Mouse (Mus musculus) liver, adult 2 months (tissue): ENCODE measurements around the gene Snap47. TPM values are rescaled to one million over a fixed set of nuclear protein-coding genes. Genes with fewer than 3 reads are reported as not detected.

ENCODE experiments used
- DNase-seq: peaks from one replicate; pipeline ENCODE4 v3.0.0-alpha.2; 2011; ENCODE audit warnings: low read depth, low spot score; ENCODE audit errors: extremely low read depth
- H3K27ac ChIP-seq: fragments of 200-500 bp; replicated peaks from 2 replicates; pipeline ENCODE4 v1.5.1; 2012; ENCODE audit warnings: low read depth, mild to moderate bottlenecking, control low read depth, inconsistent platforms, low read length; ENCODE audit not compliant: insufficient read depth
- H3K27me3 ChIP-seq: fragments of 200-500 bp; 2 replicates; pipeline ENCODE4 v1.6.1; 2012; ENCODE audit warnings: mild to moderate bottlenecking, moderate library complexity, low read length, inconsistent platforms; ENCODE audit not compliant: control insufficient read depth, insufficient read depth
- H3K36me3 ChIP-seq: fragments of 200-500 bp; 2 replicates; pipeline ENCODE4 v1.6.1; 2012; ENCODE audit warnings: low read length, inconsistent platforms; ENCODE audit not compliant: control insufficient read depth, insufficient read depth
- H3K4me1 ChIP-seq: fragments of 200-500 bp; 2 replicates; pipeline ENCODE4 v1.6.1; 2011; ENCODE audit warnings: low read length; ENCODE audit not compliant: control insufficient read depth, insufficient read depth
- H3K4me3 ChIP-seq: fragments of 200-500 bp; 2 replicates; pipeline ENCODE4 v1.5.1; 2011; ENCODE audit warnings: low read depth, mild to moderate bottlenecking, control low read depth, low read length, moderate library complexity; ENCODE audit not compliant: insufficient read depth
- H3K79me2 ChIP-seq: fragments of 200-500 bp; 2 replicates; pipeline ENCODE4 v1.6.1; 2012; ENCODE audit warnings: inconsistent platforms, mild to moderate bottlenecking, low read length, moderate library complexity; ENCODE audit not compliant: control insufficient read depth, insufficient read depth
- H3K9ac ChIP-seq: fragments of 200-500 bp; 2 replicates; pipeline ENCODE4 v1.6.1; 2012; ENCODE audit warnings: low read depth, mild to moderate bottlenecking, control low read depth, inconsistent platforms, low read length
- CTCF ChIP-seq: fragments of 200-500 bp; IDR thresholded peaks from 2 replicates; pipeline ENCODE4 v1.5.1; 2011; ENCODE audit warnings: low read depth, low read length, control low read depth
- POLR2A ChIP-seq: fragments of 200-500 bp; IDR thresholded peaks from 2 replicates; pipeline ENCODE4 v1.6.1; 2011; ENCODE audit warnings: low read length, control low read depth; ENCODE audit not compliant: insufficient read depth; ENCODE audit errors: extremely low read depth
- WGBS: fragments of 180-500 bp; shearing (Covaris S2); methylation state at CpG from one replicate; pipeline ENCODE4 v1.1.7; 2018; 5-methylcytosine and 5-hydroxymethylcytosine counted together
- polyA plus RNA-seq: library from polyadenylated mRNA; depleted of rRNA; stranded (reverse); fragments of >200 nt; gene quantifications from 2 replicates; pipeline ENCODE4 v1.2.3, GENCODE M21; 2012
- total RNA-seq: library from RNA; depleted of rRNA; stranded (reverse); fragments of >200 nt; gene quantifications from 2 replicates; pipeline ENCODE4 v1.2.3, GENCODE M21; 2014

The Snap47 gene
- total and polyA plus RNA-seq, 2 experiments, result 60.0 to 70.9 TPM

- H3K4me1 ChIP-seq, result no peaks in the 10 kb centered on the region
- H3K36me3 ChIP-seq, result no peaks in the 10 kb centered on the region
- 73% methylated on average over 9 of the region's 9 CpGs for WGBS
- H3K9ac ChIP-seq, result no peak overlapping the region
- no peak for DNase-seq
- TF ChIP-seq CTCF, result no peak
- no peak for TF ChIP-seq POLR2A
- no peak overlapping the region for H3K27ac ChIP-seq
- no peaks in the 10 kb centered on the region for H3K79me2 ChIP-seq
- no peaks in the 10 kb centered on the region for H3K27me3 ChIP-seq
- H3K4me3 ChIP-seq, result no peak overlapping the region
Observed at GRCm38 (mm10) chr11:59390470-59390869, 60.5 kb downstream of the Snap47 start.

GRCm38 (mm10) chr11:59389617-59390016 lies 61.4 kb downstream of the Snap47 start:
- Histone ChIP-seq H3K4me1 (no peaks in the 10 kb centered on the region), H3K27ac (no peak overlapping the region), H3K79me2 (no peaks in the 10 kb centered on the region), H3K4me3 (no peak overlapping the region), H3K36me3 (no peaks in the 10 kb centered on the region), H3K9ac (no peak overlapping the region), H3K27me3 (no peaks in the 10 kb centered on the region)
- WGBS, result 72% methylated on average over 4 of the region's 4 CpGs
- DNase-seq, result no peak
- TF ChIP-seq CTCF (no peak), POLR2A (no peak)

- no peak overlapping the region for H3K9ac ChIP-seq
- H3K36me3 ChIP-seq, result no peaks in the 10 kb centered on the region
- WGBS, result 82% methylated on average over 4 of the region's 4 CpGs
- no peak for DNase-seq
- no peaks in the 10 kb centered on the region for H3K4me1 ChIP-seq
- H3K27me3 ChIP-seq, result no peaks in the 10 kb centered on the region
- H3K79me2 ChIP-seq, result no peaks in the 10 kb centered on the region
- TF ChIP-seq CTCF (no peak), POLR2A (no peak)
- H3K4me3 ChIP-seq, result no peak overlapping the region
- H3K27ac ChIP-seq, result no peak overlapping the region
Observed at GRCm38 (mm10) chr11:59388806-59389205, 62.2 kb downstream of the Snap47 start.

- DNase-seq, result no peak
- Histone ChIP-seq H3K4me1 (no peaks in the 10 kb centered on the region), H3K27ac (no peak overlapping the region), H3K9ac (no peak overlapping the region), H3K27me3 (no peaks in the 10 kb centered on the region), H3K36me3 (no peaks in the 10 kb centered on the region), H3K4me3 (no peak overlapping the region), H3K79me2 (no peaks in the 10 kb centered on the region)
- no peak for TF ChIP-seq POLR2A
- no peak for TF ChIP-seq CTCF
- WGBS, result 85% methylated on average over 4 of the region's 4 CpGs
Observed at GRCm38 (mm10) chr11:59387471-59387870, 63.5 kb downstream of the Snap47 start.

GRCm38 (mm10) chr11:59385123-59385522 lies 65.9 kb downstream of the Snap47 start:
- Histone ChIP-seq H3K27me3 (no peaks in the 10 kb centered on the region), H3K4me3 (no peak overlapping the region), H3K4me1 (no peaks in the 10 kb centered on the region), H3K79me2 (no peaks in the 10 kb centered on the region), H3K9ac (no peak overlapping the region), H3K27ac (no peak overlapping the region), H3K36me3 (no peaks in the 10 kb centered on the region)
- 49% methylated on average over 8 of the region's 8 CpGs for WGBS
- no peak for DNase-seq
- TF ChIP-seq CTCF, result no peak
- TF ChIP-seq POLR2A, result no peak

GRCm38 (mm10) chr11:59384441-59384959 lies 66.5 kb downstream of the Snap47 start:
- Histone ChIP-seq H3K27ac (no peak overlapping the region), H3K4me1 (no peaks in the 10 kb centered on the region), H3K27me3 (no peaks in the 10 kb centered on the region), H3K4me3 (no peak overlapping the region), H3K36me3 (no peaks in the 10 kb centered on the region), H3K9ac (no peak overlapping the region), H3K79me2 (no peaks in the 10 kb centered on the region)
- DNase-seq, result no peak
- WGBS, result 58% methylated on average over 7 of the region's 7 CpGs
- TF ChIP-seq CTCF (no peak), POLR2A (no peak)
